Mouse (Mus musculus): ENCODE data around the gene Cfd. TPM values are rescaled to one million over a fixed set of nuclear protein-coding genes. Genes with fewer than 3 reads are reported as not detected.

Cfd gene
- polyA plus RNA-seq, 1 experiment from 2014 or later, result not detected

Small RNA genes within 50 kb of the gene (microRNA-seq; reads per million reads assigned to microRNA genes)
- gene Mir6910, result not detected

Other genes starting within 250 kb of the Cfd start
- gene Odf3l2, start 245.1 kb upstream of the Cfd start, polyA plus RNA-seq (2014; fragmentation: Nextera tagmentation; extraction: Ambion mirVana), result 0.27 and 0.31 TPM in 2 replicates
- gene Madcam1, start 226.3 kb upstream of the Cfd start, polyA plus RNA-seq (2014; fragmentation: Nextera tagmentation; extraction: Ambion mirVana), result 0.68 and 1.2 TPM in 2 replicates
- 107 and 108 TPM in 2 replicates for gene Tpgs1, start 221.5 kb upstream of the Cfd start, polyA plus RNA-seq (2014; fragmentation: Nextera tagmentation; extraction: Ambion mirVana)
- 78.9 and 81.8 TPM in 2 replicates for gene Cdc34, start 208.7 kb upstream of the Cfd start, polyA plus RNA-seq (2014; fragmentation: Nextera tagmentation; extraction: Ambion mirVana)
- 1.5 and 1.8 TPM in 2 replicates for gene Gzmm, start 201.8 kb upstream of the Cfd start, polyA plus RNA-seq (2014; fragmentation: Nextera tagmentation; extraction: Ambion mirVana)
- 930 and 976 TPM in 2 replicates for gene Bsg, start 186.4 kb upstream of the Cfd start, polyA plus RNA-seq (2014; fragmentation: Nextera tagmentation; extraction: Ambion mirVana)
- gene Hcn2, start 174.2 kb upstream of the Cfd start, polyA plus RNA-seq (2014; fragmentation: Nextera tagmentation; extraction: Ambion mirVana), result 2.9 and 4.3 TPM in 2 replicates
- 32.8 and 36.5 TPM in 2 replicates for gene Polrmt, start 144.3 kb upstream of the Cfd start, polyA plus RNA-seq (2014; fragmentation: Nextera tagmentation; extraction: Ambion mirVana)
- gene Fgf22, start 135.8 kb upstream of the Cfd start, polyA plus RNA-seq (2014; fragmentation: Nextera tagmentation; extraction: Ambion mirVana), result 1.4 and 1.6 TPM in 2 replicates
- 92.8 and 96.7 TPM in 2 replicates for gene Rnf126, start 123.9 kb upstream of the Cfd start, polyA plus RNA-seq (2014; fragmentation: Nextera tagmentation; extraction: Ambion mirVana)
- 1.6 and 2.2 TPM in 2 replicates for gene Fstl3, start 113.6 kb upstream of the Cfd start, polyA plus RNA-seq (2014; fragmentation: Nextera tagmentation; extraction: Ambion mirVana)
- gene Prss57, start 99.9 kb upstream of the Cfd start, polyA plus RNA-seq (2014; fragmentation: Nextera tagmentation; extraction: Ambion mirVana), result 0.08 and 0.29 TPM in 2 replicates
- gene Palm, start 97.3 kb upstream of the Cfd start, polyA plus RNA-seq (2014; fragmentation: Nextera tagmentation; extraction: Ambion mirVana), result 240 and 247 TPM in 2 replicates
- gene Misp, start 69.9 kb upstream of the Cfd start, polyA plus RNA-seq (2014; fragmentation: Nextera tagmentation; extraction: Ambion mirVana), result 0.08 and 0.74 TPM in 2 replicates
- gene Ptbp1, start 36.4 kb upstream of the Cfd start, polyA plus RNA-seq (2014; fragmentation: Nextera tagmentation; extraction: Ambion mirVana), result 59.5 and 62.6 TPM in 2 replicates
- 10.1 and 12.8 TPM in 2 replicates for gene Prtn3, start 16.4 kb upstream of the Cfd start, polyA plus RNA-seq (2014; fragmentation: Nextera tagmentation; extraction: Ambion mirVana)
- 288 and 294 TPM in 2 replicates for gene Plppr3, start 16.2 kb upstream of the Cfd start, polyA plus RNA-seq (2014; fragmentation: Nextera tagmentation; extraction: Ambion mirVana)
- 0.47 TPM in 1 of 2 replicates, not detected in the other for gene Elane, start 4.6 kb upstream of the Cfd start, polyA plus RNA-seq (2014; fragmentation: Nextera tagmentation; extraction: Ambion mirVana)
- gene Med16, start 18.1 kb downstream of the Cfd start, polyA plus RNA-seq (2014; fragmentation: Nextera tagmentation; extraction: Ambion mirVana), result 42.0 and 42.5 TPM in 2 replicates
- gene Gm26602, start 20.0 kb downstream of the Cfd start, polyA plus RNA-seq (2014; fragmentation: Nextera tagmentation; extraction: Ambion mirVana), result 1.1 TPM in 1 of 2 replicates, not detected in the other
- 1.7 and 2.6 TPM in 2 replicates for gene Kiss1r, start 26.1 kb downstream of the Cfd start, polyA plus RNA-seq (2014; fragmentation: Nextera tagmentation; extraction: Ambion mirVana)
- gene R3hdm4, start 30.4 kb downstream of the Cfd start, polyA plus RNA-seq (2014; fragmentation: Nextera tagmentation; extraction: Ambion mirVana), result 228 and 232 TPM in 2 replicates
- gene Arid3a, start 36.2 kb downstream of the Cfd start, polyA plus RNA-seq (2014; fragmentation: Nextera tagmentation; extraction: Ambion mirVana), result 3.4 and 3.8 TPM in 2 replicates
- gene Wdr18, start 69.3 kb downstream of the Cfd start, polyA plus RNA-seq (2014; fragmentation: Nextera tagmentation; extraction: Ambion mirVana), result 91.8 and 97.8 TPM in 2 replicates
- gene Grin3b, start 79.9 kb downstream of the Cfd start, polyA plus RNA-seq (2014; fragmentation: Nextera tagmentation; extraction: Ambion mirVana), result 0.30 and 0.33 TPM in 2 replicates
- 22.6 and 22.8 TPM in 2 replicates for gene Tmem259, start 93.5 kb downstream of the Cfd start, polyA plus RNA-seq (2014; fragmentation: Nextera tagmentation; extraction: Ambion mirVana)
- 28.4 and 37.6 TPM in 2 replicates for gene Cnn2, start 97.7 kb downstream of the Cfd start, polyA plus RNA-seq (2014; fragmentation: Nextera tagmentation; extraction: Ambion mirVana)
- gene Abca7, start 105.6 kb downstream of the Cfd start, polyA plus RNA-seq (2014; fragmentation: Nextera tagmentation; extraction: Ambion mirVana), result 4.1 and 4.5 TPM in 2 replicates
- gene Arhgap45, start 125.8 kb downstream of the Cfd start, polyA plus RNA-seq (2014; fragmentation: Nextera tagmentation; extraction: Ambion mirVana), result 1.1 and 1.7 TPM in 2 replicates
- gene Polr2e, start 148.9 kb downstream of the Cfd start, polyA plus RNA-seq (2014; fragmentation: Nextera tagmentation; extraction: Ambion mirVana), result 142 and 150 TPM in 2 replicates
- 556 and 557 TPM in 2 replicates for gene Gpx4, start 156.3 kb downstream of the Cfd start, polyA plus RNA-seq (2014; fragmentation: Nextera tagmentation; extraction: Ambion mirVana)
- gene Sbno2, start 214.7 kb downstream of the Cfd start, polyA plus RNA-seq (2014; fragmentation: Nextera tagmentation; extraction: Ambion mirVana), result 12.3 and 12.6 TPM in 2 replicates
- gene Stk11, start 224.9 kb downstream of the Cfd start, polyA plus RNA-seq (2014; fragmentation: Nextera tagmentation; extraction: Ambion mirVana), result 20.2 and 24.6 TPM in 2 replicates
- gene Atp5d, start 247.8 kb downstream of the Cfd start, polyA plus RNA-seq (2014; fragmentation: Nextera tagmentation; extraction: Ambion mirVana), result 469 and 505 TPM in 2 replicates
- 93.4 and 96.4 TPM in 2 replicates for gene Cbarp, start 250.0 kb downstream of the Cfd start, polyA plus RNA-seq (2014; fragmentation: Nextera tagmentation; extraction: Ambion mirVana)

Measured in hindbrain, embryonic 14.5 days (tissue).